Mouse (Mus musculus) heart, embryonic 14.5 days (tissue): ENCODE data around the gene Hacd4. TPM values are rescaled to one million over a fixed set of nuclear protein-coding genes. Genes with fewer than 3 reads are reported as not detected.

ENCODE experiments used
- ATAC-seq: fragments of 200-750 bp; cut with Nextera tagmentation; 2 replicates; pipeline ENCODE4 v1.8.0; 2017; ENCODE audit warnings: low read depth, moderate TSS enrichment; ENCODE audit not compliant: insufficient number of reproducible peaks, insufficient read depth, low FRiP score
- H3K27ac ChIP-seq, 2 experiments: fragments of 200-500 bp in 1 of 2; fragments of 300-500 bp in 1 of 2; sonication (generic) in 1 of 2; replicated peaks in 1 of 2; 2 replicates each; pipeline ENCODE4 v1.5.1; 2012 to 2014; ENCODE audit warnings: low read depth in 2 of 2, low read length in 2 of 2, control low read depth in 1 of 2, mild to moderate bottlenecking in 1 of 2, mixed read lengths in 1 of 2; ENCODE audit not compliant: control insufficient read depth in 1 of 2, insufficient read depth in 1 of 2
- H3K27me3 ChIP-seq: fragments of 300-500 bp; sonication (generic); 2 replicates; pipeline ENCODE4 v1.6.1; 2014; ENCODE audit warnings: mild to moderate bottlenecking, low read length, control low read depth; ENCODE audit not compliant: control insufficient read depth, insufficient read depth
- H3K36me3 ChIP-seq: fragments of 300-500 bp; sonication (generic); 2 replicates; pipeline ENCODE4 v1.6.1; 2014; ENCODE audit warnings: mild to moderate bottlenecking, control low read depth, low read length, mixed read lengths; ENCODE audit not compliant: control insufficient read depth, insufficient read depth
- H3K4me1 ChIP-seq, 2 experiments: fragments of 200-500 bp in 1 of 2; fragments of 300-500 bp in 1 of 2; sonication (generic) in 1 of 2; 2 replicates each; pipeline ENCODE4 v1.6.1; 2012 to 2014; ENCODE audit warnings: low read length in 2 of 2, control low read depth in 1 of 2, mixed read lengths in 1 of 2; ENCODE audit not compliant: control insufficient read depth in 2 of 2, insufficient read depth in 2 of 2
- H3K4me2 ChIP-seq: fragments of 300-500 bp; sonication (generic); 2 replicates; pipeline ENCODE4 v1.6.1; 2014; ENCODE audit warnings: mild to moderate bottlenecking, low read length
- H3K4me3 ChIP-seq, 2 experiments: fragments of 200-500 bp in 1 of 2; fragments of 300-500 bp in 1 of 2; sonication (generic) in 1 of 2; 2 replicates each; pipeline ENCODE4 v1.5.1; 2012 to 2014; ENCODE audit warnings: low read length in 2 of 2, mild to moderate bottlenecking in 2 of 2, control low read depth in 1 of 2, low read depth in 1 of 2, moderate library complexity in 1 of 2; ENCODE audit not compliant: control insufficient read depth in 1 of 2, insufficient read depth in 1 of 2
- H3K9ac ChIP-seq: fragments of 300-500 bp; sonication (generic); 2 replicates; pipeline ENCODE4 v1.6.1; 2014; ENCODE audit warnings: mild to moderate bottlenecking, low read length
- H3K9me3 ChIP-seq: fragments of 300-500 bp; sonication (generic); 2 replicates; pipeline ENCODE4 v1.6.1; 2016; ENCODE audit warnings: low read length, control low read depth; ENCODE audit not compliant: control insufficient read depth
- WGBS: fragments of 180-500 bp; shearing (Covaris S2); extraction: QIAGEN DNeasy Blood & Tissue Kit; methylation state at CpG from one replicate; pipeline ENCODE4 v1.1.7; 2014; 5-methylcytosine and 5-hydroxymethylcytosine counted together
- polyA plus RNA-seq: library from polyadenylated mRNA; unstranded; fragments of >200 nt; fragmentation: Nextera tagmentation; extraction: Ambion mirVana; gene quantifications from 2 replicates; pipeline ENCODE4 v1.2.1, GENCODE M21; 2014

Gene Hacd4
- polyA plus RNA-seq, 1 experiment from 2014 or later, result 12.3 TPM

DNA sequence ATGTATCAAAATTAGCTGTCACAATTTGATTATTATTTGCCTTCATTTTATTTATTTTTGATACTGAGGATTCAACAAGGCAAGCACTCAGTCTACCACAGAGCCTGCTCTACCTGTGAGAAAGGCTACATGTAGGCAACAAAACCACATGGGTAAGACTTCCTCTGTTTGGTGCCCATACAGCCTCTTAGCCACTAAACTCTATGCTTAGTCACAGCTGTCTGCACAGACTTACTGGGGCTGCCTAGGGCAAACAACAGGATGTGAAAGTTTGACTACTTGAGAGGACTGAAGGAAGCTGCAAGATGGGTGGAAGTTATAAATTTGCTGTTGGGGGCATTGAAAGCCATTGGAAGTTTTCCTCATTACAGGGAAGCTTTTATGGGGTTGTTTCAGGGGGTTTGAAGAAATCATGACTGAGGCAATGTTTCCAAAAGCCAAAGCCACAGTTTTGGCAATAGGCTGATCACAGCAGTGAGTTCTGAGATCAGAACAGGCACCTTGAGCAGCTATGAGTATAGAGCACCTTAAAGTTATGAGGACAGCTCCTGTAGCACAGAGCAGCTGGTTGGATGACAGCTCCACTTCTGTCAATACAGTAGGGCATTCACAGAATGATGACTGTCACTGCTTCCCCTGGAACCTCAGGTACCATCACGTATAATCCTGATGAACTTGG, 11.5 kb upstream of the Hacd4 start:
- no peak for ATAC-seq
- Histone ChIP-seq H3K4me2 (no peak overlapping the region), H3K9me3 (no peaks in the 10 kb centered on the region), H3K27ac (no peak overlapping the region), H3K36me3 (no peaks in the 10 kb centered on the region), H3K9ac (no peak overlapping the region), H3K4me3 (no peak overlapping the region), H3K4me1 (peaks cover 0 to 2% of the 10 kb centered on the region in 2 experiments; a peak in 1 of 4 replicates), H3K27me3 (no peaks in the 10 kb centered on the region)
- WGBS, result 83% methylated on average over 1 of the region's 1 CpGs

DNA sequence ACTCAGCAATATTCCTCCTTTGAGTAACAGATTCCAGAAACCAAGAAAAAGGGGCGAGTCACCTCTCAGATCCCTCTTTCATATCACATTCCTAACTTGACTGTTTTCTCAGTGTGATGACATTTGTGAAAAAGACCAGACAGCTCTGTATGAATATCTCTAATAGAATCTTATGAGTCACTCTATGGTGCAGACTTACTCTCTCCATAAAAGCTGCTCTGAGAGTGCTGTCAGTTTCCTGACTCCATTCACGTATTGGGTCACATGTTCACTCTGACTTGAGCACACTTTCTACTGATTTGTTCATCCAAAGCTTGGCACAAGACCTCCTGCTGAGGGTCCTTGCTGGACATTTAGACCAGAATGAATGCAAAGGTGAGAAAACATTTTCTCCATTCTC, 10.2 kb upstream of the Hacd4 start:
- H3K4me1 ChIP-seq, result peaks cover 0 to 2% of the 10 kb centered on the region in 2 experiments; a peak in 1 of 4 replicates
- H3K4me3 ChIP-seq, result no peak overlapping the region
- H3K4me2 ChIP-seq, result no peak overlapping the region
- no peak overlapping the region for H3K9ac ChIP-seq
- no peak overlapping the region for H3K27ac ChIP-seq
- H3K36me3 ChIP-seq, result no peaks in the 10 kb centered on the region
- H3K27me3 ChIP-seq, result no peaks in the 10 kb centered on the region
- 16% methylated on average over 2 of the region's 2 CpGs for WGBS
- H3K9me3 ChIP-seq, result no peaks in the 10 kb centered on the region
- ATAC-seq, result no peak

GRCm38 (mm10) chr4:88440814-88441213, 2.1 kb upstream of the Hacd4 start:
- no peaks in the 10 kb centered on the region for H3K36me3 ChIP-seq
- H3K4me2 ChIP-seq, result no peak overlapping the region
- H3K9ac ChIP-seq, result no peak overlapping the region
- WGBS, result 77% methylated on average over 7 of the region's 7 CpGs
- no peaks in the 10 kb centered on the region for H3K27me3 ChIP-seq
- peaks cover 6 to 17% of the 10 kb centered on the region in 2 experiments; a peak in 2 of 4 replicates for H3K4me1 ChIP-seq
- no peak overlapping the region for H3K27ac ChIP-seq
- H3K9me3 ChIP-seq, result no peaks in the 10 kb centered on the region
- no peak overlapping the region for H3K4me3 ChIP-seq
- no peak for ATAC-seq

DNA sequence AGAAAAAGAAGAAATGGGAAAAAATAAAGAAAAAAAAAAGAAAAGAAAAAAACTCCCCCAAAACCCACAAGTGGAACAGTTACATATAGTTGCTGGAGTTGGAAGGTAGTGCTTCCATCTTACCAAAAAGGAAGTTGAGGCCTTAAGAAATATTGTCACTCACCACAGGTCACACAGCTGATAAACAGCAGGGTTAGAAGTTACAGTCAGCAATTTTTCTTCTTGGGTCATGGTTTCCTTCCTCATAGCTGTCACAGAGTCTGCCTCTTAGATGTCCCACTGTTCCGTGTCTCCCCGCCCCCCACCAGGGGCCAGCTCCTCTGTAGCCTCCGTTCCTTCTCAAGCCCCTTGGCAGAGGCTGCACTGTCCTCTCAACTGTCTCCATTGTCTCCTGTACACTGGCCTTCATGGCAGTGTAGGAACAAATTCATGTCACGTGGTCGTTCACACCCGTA, 968 bp upstream of the Hacd4 start:
- Histone ChIP-seq H3K27me3 (no peaks in the 10 kb centered on the region), H3K27ac (no peak overlapping the region), H3K4me3 (no peak overlapping the region), H3K36me3 (no peaks in the 10 kb centered on the region), H3K4me2 (no peak overlapping the region), H3K9me3 (no peaks in the 10 kb centered on the region), H3K9ac (no peak overlapping the region), H3K4me1 (peaks cover 6 to 17% of the 10 kb centered on the region in 2 experiments; a peak in 2 of 4 replicates)
- no peak for ATAC-seq
- 72% methylated on average over 6 of the region's 6 CpGs for WGBS

DNA sequence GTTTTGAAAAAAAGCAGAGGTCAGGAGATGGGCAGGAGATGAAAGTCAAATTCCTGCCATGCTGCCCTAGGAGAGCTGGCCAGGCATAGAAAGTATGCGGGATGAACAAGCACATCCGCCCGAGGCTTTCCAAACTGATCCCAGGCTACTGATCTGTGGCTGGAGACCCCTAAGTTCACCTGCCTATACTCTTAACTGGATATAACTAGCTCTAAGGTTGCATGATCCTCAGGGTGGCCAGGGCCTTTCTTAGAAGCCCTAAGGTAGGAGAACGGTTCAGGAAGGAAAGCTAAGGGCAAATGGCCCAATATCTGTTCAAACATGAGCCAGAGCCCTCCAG, 232 bp upstream of the Hacd4 start:
- Histone ChIP-seq H3K4me2 (peak overlapping the region; percentile 71), H3K27ac (no peak overlapping the region), H3K9me3 (no peaks in the 10 kb centered on the region), H3K9ac (peak overlapping the region; percentile 67), H3K27me3 (no peaks in the 10 kb centered on the region), H3K36me3 (no peaks in the 10 kb centered on the region), H3K4me1 (peaks cover 6 to 17% of the 10 kb centered on the region in 2 experiments; a peak in 2 of 4 replicates), H3K4me3 (peak overlapping the region; percentile 46 to 48)
- no peak for ATAC-seq
- WGBS, result 11% methylated on average over 4 of the region's 4 CpGs

GRCm38 (mm10) chr4:88437917-88438316, 811 bp downstream of the Hacd4 start:
- Histone ChIP-seq H3K27ac (no peak overlapping the region), H3K4me2 (peak overlapping the region; percentile 71), H3K9me3 (no peaks in the 10 kb centered on the region), H3K27me3 (no peaks in the 10 kb centered on the region), H3K36me3 (no peaks in the 10 kb centered on the region), H3K4me3 (peak overlapping the region in 1 of 2 experiments; percentile 46; a peak in 1 of 4 replicates), H3K9ac (no peak overlapping the region; the same call in 1 of the 2 replicates), H3K4me1 (peaks cover 6 to 17% of the 10 kb centered on the region in 2 experiments; a peak in 2 of 4 replicates)
- WGBS, result 35% methylated on average over 2 of the region's 2 CpGs
- no peak for ATAC-seq

GRCm38 (mm10) chr4:88437166-88437565, 1.6 kb downstream of the Hacd4 start:
- H3K27me3 ChIP-seq, result no peaks in the 10 kb centered on the region
- no peak for ATAC-seq
- peaks cover 6 to 17% of the 10 kb centered on the region in 2 experiments; a peak in 2 of 4 replicates for H3K4me1 ChIP-seq
- H3K36me3 ChIP-seq, result no peaks in the 10 kb centered on the region
- no peak overlapping the region for H3K4me2 ChIP-seq
- 78% methylated on average over 3 of the region's 3 CpGs for WGBS
- H3K27ac ChIP-seq, result no peak overlapping the region
- H3K9me3 ChIP-seq, result no peaks in the 10 kb centered on the region
- H3K4me3 ChIP-seq, result no peak overlapping the region
- H3K9ac ChIP-seq, result no peak overlapping the region
